Mouse (Mus musculus) left cerebral cortex, postnatal 36 days (tissue): ENCODE measurements around the gene Eif4e1b. TPM values are rescaled to one million over a fixed set of nuclear protein-coding genes. Genes with fewer than 3 reads are reported as not detected.

Experiments
- DNase-seq, 2 experiments: peaks; one replicate each; pipeline ENCODE4 v3.0.0; 2021 to 2022; ENCODE audit warnings: low spot score in 2 of 2, mixed read lengths in 1 of 2
- intact Hi-C: fragments of 180-260 bp; cut with DNase I; formaldehyde crosslinking; loops from one replicate; pipeline ENCODE4 v1.15.1; 2025
- total RNA-seq, 2 experiments: library from RNA; stranded (reverse); gene quantifications; 2 replicates each; pipeline ENCODE4 v1.2.3; 2021

The Eif4e1b gene
- total RNA-seq, 2 experiments from 2014 or later, result not detected

- DNase-seq, result peak in 1 of 2 experiments; percentile 30
- intact Hi-C loops, result loop anchor here (5.0 kb wide), 3 partner anchors 38 to 382 kb away; partner anchors contain the start of gene Unc5a
These were observed 11.0 kb downstream of the Eif4e1b start for GRCm38 (mm10) chr13:54794843-54795242.

- DNase-seq, result peak in 1 of 2 experiments; percentile 28
- intact Hi-C loops, result loop anchor here (2.0 to 5.0 kb wide), 4 partner anchors 40 to 380 kb away; partner anchors contain the start of gene Unc5a
These were observed 13.6 kb downstream of the Eif4e1b start for GRCm38 (mm10) chr13:54797356-54797755.

GRCm38 (mm10) chr13:54797861-54798643, 14.3 kb downstream of the Eif4e1b start:
- DNase-seq, result peak; percentile 57 to 68
- intact Hi-C loops, result loop anchor here (2.0 to 5.0 kb wide), 4 partner anchors 41 to 379 kb away; partner anchors contain the start of gene Unc5a

- DNase-seq, result peak; percentile 67 to 77
- intact Hi-C loops, result loop anchor here (5.0 kb wide), 3 partner anchors 41 to 379 kb away; partner anchors contain the start of gene Unc5a
These were observed 14.9 kb downstream of the Eif4e1b start for GRCm38 (mm10) chr13:54798740-54799139.

- intact Hi-C loops, result loop anchor here (2.0 to 5.0 kb wide), 4 partner anchors 42 to 378 kb away; partner anchors contain the start of gene Unc5a
- DNase-seq, result peak; percentile 77 to 83
These were observed 15.9 kb downstream of the Eif4e1b start for GRCm38 (mm10) chr13:54799701-54800100.

GRCm38 (mm10) chr13:54800206-54800605, 16.4 kb downstream of the Eif4e1b start:
- intact Hi-C loops, result loop anchor here (2.0 kb wide), 1 partner anchor 271 kb away; no protein-coding TSS in a partner anchor
- DNase-seq, result no peak

GRCm38 (mm10) chr13:54803010-54803409, 19.2 kb downstream of the Eif4e1b start:
- DNase-seq, result no peak
- intact Hi-C loops, result no loop called here

GRCm38 (mm10) chr13:54805134-54805838, 21.5 kb downstream of the Eif4e1b start:
- intact Hi-C loops, result loop anchor here (5.0 kb wide), 1 partner anchor 77 kb away; no protein-coding TSS in a partner anchor
- peak in 1 of 2 experiments; percentile 44 for DNase-seq

GRCm38 (mm10) chr13:54806434-54806976, 22.7 kb downstream of the Eif4e1b start:
- no peak for DNase-seq
- intact Hi-C loops, result loop anchor here (5.0 kb wide), 1 partner anchor 76 kb away; no protein-coding TSS in a partner anchor

- intact Hi-C loops, result loop anchor here (5.0 kb wide), 1 partner anchor 74 kb away; no protein-coding TSS in a partner anchor
- DNase-seq, result peak in 1 of 2 experiments; percentile 50
These were observed 24.3 kb downstream of the Eif4e1b start for GRCm38 (mm10) chr13:54808067-54808466.

GRCm38 (mm10) chr13:54811476-54811875, 27.7 kb downstream of the Eif4e1b start:
- peak; percentile 52 to 63 for DNase-seq
- intact Hi-C loops, result loop anchor here (5.0 kb wide), 1 partner anchor 136 kb away; the partner anchor contains the start of gene Unc5a

- intact Hi-C loops, result loop anchor here (5.0 kb wide), 1 partner anchor 134 kb away; the partner anchor contains the start of gene Unc5a
- DNase-seq, result no peak
These were observed 29.6 kb downstream of the Eif4e1b start for GRCm38 (mm10) chr13:54813381-54813780.

- DNase-seq, result no peak
- intact Hi-C loops, result no loop called here
These were observed 34.8 kb downstream of the Eif4e1b start for GRCm38 (mm10) chr13:54818399-54819254.

GRCm38 (mm10) chr13:54821106-54821505, 37.3 kb downstream of the Eif4e1b start:
- intact Hi-C loops, result no loop called here

GRCm38 (mm10) chr13:54821931-54822330, 38.1 kb downstream of the Eif4e1b start:
- intact Hi-C loops, result no loop called here
- no peak for DNase-seq

More at GRCm38 (mm10) chr13:54821106-54821505, 37.3 kb downstream of the Eif4e1b start:
- DNase-seq, result no peak

- no peak for DNase-seq
- intact Hi-C loops, result no loop called here
These were observed 40.5 kb downstream of the Eif4e1b start for GRCm38 (mm10) chr13:54824111-54824931.

GRCm38 (mm10) chr13:54827992-54828391, 44.2 kb downstream of the Eif4e1b start:
- intact Hi-C loops, result no loop called here
- DNase-seq, result no peak

GRCm38 (mm10) chr13:54828508-54828907, 44.7 kb downstream of the Eif4e1b start:
- intact Hi-C loops, result no loop called here
- no peak for DNase-seq
